Mouse (Mus musculus) E14TG2a.4 (cell line): ENCODE results near the gene Tmed1.

Experiments used
- CTCF ChIP-seq: conservative IDR thresholded peaks from 2 replicates; pipeline ENCODE4 v1.5.1; 2014; ENCODE audit warnings: low read length
- NANOG ChIP-seq: IDR thresholded peaks from 2 replicates; pipeline ENCODE4 v1.6.1; 2014; ENCODE audit warnings: borderline replicate concordance, low read length, mixed read lengths
- POU5F1 ChIP-seq: IDR thresholded peaks from 2 replicates; pipeline ENCODE4 v1.6.1; 2014; ENCODE audit warnings: low read length, borderline replicate concordance

- TF ChIP-seq CTCF (no peak), POU5F1 (no peak), NANOG (no peak)
These were observed 15.3 kb upstream of the Tmed1 start for GRCm38 (mm10) chr9:21525142-21525936.
